Mouse (Mus musculus) cortical plate, adult 2 months (tissue): Measurements from ENCODE around the gene Arl5c.
A peak's percentile ranks its signal among the peaks of the same experiment; 100 is the strongest.

Experiments used
- CTCF ChIP-seq: fragments of 200-500 bp; IDR thresholded peaks from 2 replicates; pipeline ENCODE4 v1.5.1; 2011; ENCODE audit warnings: mild to moderate bottlenecking, control low read depth, low read length; ENCODE audit not compliant: insufficient read depth; ENCODE audit errors: extremely low read depth
- POLR2A ChIP-seq: fragments of 200-500 bp; IDR thresholded peaks from 2 replicates; pipeline ENCODE4 v1.6.1; 2011; ENCODE audit warnings: mild to moderate bottlenecking, low read length, control low read depth; ENCODE audit not compliant: insufficient read depth; ENCODE audit errors: extremely low read depth

GRCm38 (mm10) chr11:98030701-98031442 is 34.9 kb upstream of the Arl5c start:
- TF ChIP-seq CTCF (0 out of 2 replicates have a peak, but pooled peaks have one; percentile 5), POLR2A (peak; percentile 32; the same call in 1 of the 2 replicates)
